Mouse (Mus musculus) liver, postnatal 0 days (tissue): ENCODE data around the gene Tsc22d4.

ENCODE experiments used
- CTCF ChIP-seq: sonication (generic); IDR thresholded peaks from 2 replicates; pipeline ENCODE4 v1.5.1; 2016; ENCODE audit warnings: antibody characterized with exemption, low read depth
- EP300 ChIP-seq: IDR thresholded peaks from 2 replicates; pipeline ENCODE4 v1.6.1; 2016; ENCODE audit warnings: antibody characterized with exemption, low read depth, mild to moderate bottlenecking

DNA sequence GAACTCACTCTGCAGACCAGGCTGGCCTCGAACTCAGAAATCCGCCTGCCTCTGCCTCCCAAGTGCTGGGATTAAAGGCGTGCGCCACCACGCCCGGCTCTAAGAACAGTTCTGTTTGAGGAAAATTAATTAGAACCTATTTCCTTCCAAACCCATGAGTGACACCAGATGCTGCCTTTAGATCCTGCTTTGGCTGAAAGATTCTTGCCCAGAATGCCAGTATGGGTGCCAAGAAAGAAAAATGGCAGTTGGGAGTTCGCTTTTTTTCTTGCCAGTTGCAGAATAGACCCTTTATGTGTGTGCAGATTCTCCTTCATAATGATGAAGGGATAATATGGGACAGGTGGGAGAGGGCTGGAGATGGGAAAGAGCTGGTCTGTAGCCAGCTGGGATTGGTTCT lies 1.3 kb upstream of the Tsc22d4 start:
- no peak for TF ChIP-seq CTCF
- TF ChIP-seq EP300: no peak
